Mouse (Mus musculus): ENCODE data around the gene Kmt2b. TPM values are rescaled to one million over a fixed set of nuclear protein-coding genes. Genes with fewer than 3 reads are reported as not detected.

The Kmt2b gene
- total RNA-seq, 1 experiment from 2014 or later: 24.9 TPM

- ATAC-seq (replicated peaks; ENCODE audit: low read depth, poor library complexity, severe bottlenecking): no peak
These were observed 15.9 kb upstream of the Kmt2b start for GRCm38 (mm10) chr7:30604424-30604823.

- no peak for ATAC-seq (replicated peaks; ENCODE audit: low read depth, poor library complexity, severe bottlenecking)
These were observed 14.1 kb upstream of the Kmt2b start for GRCm38 (mm10) chr7:30602583-30602982.

GRCm38 (mm10) chr7:30600651-30601050 is 12.1 kb upstream of the Kmt2b start:
- ATAC-seq (replicated peaks; ENCODE audit: low read depth, poor library complexity, severe bottlenecking): no peak

- ATAC-seq (replicated peaks; ENCODE audit: low read depth, poor library complexity, severe bottlenecking): peak; percentile 99
These were observed 11.4 kb upstream of the Kmt2b start for GRCm38 (mm10) chr7:30599933-30600353.

DNA sequence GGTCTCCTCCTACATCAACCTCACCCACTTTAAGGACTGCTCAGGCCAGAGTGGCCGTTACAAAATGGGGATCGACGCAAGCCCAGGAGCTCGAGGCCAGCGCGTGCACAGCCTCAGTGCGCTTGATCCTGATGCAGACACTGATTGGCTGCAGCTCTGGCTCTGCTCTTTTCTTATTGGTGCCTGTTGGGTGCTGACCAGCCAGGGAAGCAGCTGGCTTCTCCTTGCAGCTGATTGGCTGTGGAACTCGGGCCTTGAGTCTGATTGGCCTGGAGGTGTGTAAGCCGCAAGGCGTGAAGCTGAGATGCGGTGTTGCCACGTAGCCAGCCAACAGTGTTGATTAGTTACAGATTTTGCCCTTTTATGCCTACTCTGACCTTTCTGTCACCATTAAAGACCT is 10.3 kb upstream of the Kmt2b start, which contains the start of gene Zbtb32:
Gene Zbtb32, minus strand, starts transcription at position 124 of the 400 bp plus-strand sequence.
- no peak for ATAC-seq (replicated peaks; ENCODE audit: low read depth, poor library complexity, severe bottlenecking)

DNA sequence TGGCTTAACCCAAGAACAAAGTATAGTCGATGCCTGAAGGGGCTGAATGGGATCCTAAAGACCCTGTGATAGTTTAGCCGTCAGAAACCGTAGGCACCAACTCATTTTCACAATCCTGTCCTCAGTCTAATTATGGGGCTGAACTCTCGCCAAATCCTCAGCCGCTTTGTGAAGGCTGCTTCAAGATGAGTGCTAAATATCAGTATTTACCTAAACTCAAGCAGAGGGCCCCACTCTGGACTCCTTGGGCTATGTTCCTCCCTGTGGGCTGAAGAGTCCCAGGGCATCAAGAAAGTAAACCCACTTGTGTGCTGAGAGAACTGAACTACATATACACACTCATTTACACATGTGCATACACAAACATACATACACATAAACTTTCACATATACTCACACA is 8.3 kb upstream of the Kmt2b start:
- ATAC-seq (replicated peaks; ENCODE audit: low read depth, poor library complexity, severe bottlenecking): no peak

GRCm38 (mm10) chr7:30596093-30596492 is 7.6 kb upstream of the Kmt2b start:
- ATAC-seq (replicated peaks; ENCODE audit: low read depth, poor library complexity, severe bottlenecking): no peak

DNA sequence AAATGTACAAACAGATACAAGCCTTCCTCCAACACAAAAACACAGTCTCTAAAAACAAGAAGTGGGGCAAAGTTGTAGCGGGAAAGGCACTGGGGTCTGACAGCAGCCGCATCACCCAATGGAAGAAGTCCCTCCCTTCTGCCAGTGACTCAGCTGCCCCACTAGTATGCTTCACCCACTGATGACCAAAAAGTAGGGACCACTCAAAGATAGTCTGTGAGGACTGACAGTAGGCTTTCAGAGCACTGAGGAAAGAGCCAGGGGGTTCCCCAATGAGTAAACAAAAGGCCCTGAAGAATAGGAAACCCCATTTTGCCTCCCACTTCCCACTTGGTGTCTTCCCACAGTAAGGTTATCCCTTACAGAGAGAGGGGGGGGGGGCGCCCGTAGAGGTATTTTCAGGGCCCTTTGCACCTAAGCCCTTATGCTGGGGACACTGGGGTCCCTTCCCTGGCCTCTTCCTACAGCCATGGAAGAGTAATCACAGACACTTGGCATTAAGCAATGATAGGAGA is 6.0 kb upstream of the Kmt2b start:
- no peak for ATAC-seq (replicated peaks; ENCODE audit: low read depth, poor library complexity, severe bottlenecking)

GRCm38 (mm10) chr7:30593579-30594509 is 5.3 kb upstream of the Kmt2b start:
- ATAC-seq (replicated peaks; ENCODE audit: low read depth, poor library complexity, severe bottlenecking): no peak

DNA sequence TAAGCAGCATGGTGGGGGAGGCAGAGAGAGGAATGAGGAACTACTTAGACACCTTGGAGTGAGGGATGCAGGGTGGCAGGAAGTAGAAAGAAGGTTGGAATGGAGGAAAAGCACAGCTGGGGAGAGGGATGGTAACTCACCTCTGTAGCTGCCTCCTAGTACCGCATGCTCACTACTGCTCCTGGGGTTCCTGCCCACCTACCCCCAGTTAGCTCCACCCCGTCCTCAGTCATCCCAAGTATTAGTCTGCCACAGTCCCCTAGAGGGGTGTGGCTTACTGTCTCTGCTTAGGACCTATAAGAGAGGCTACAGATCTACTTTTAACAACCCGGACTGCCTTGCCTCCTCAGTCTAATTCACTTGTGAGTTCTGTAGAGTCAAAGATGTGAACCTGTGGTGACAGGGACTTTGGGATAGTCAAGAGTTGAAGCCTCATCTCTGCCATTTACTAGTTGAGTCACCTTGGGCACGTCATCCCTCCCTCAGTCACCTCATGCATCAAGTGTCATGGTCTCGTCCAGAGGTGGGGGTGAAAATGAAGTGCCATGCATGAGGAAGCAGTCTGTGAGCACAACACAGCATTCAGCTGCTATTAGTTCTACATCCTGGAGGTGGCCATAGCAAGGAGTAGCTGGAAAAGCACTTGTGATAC is 4.4 kb upstream of the Kmt2b start:
- no peak for ATAC-seq (replicated peaks; ENCODE audit: low read depth, poor library complexity, severe bottlenecking)

DNA sequence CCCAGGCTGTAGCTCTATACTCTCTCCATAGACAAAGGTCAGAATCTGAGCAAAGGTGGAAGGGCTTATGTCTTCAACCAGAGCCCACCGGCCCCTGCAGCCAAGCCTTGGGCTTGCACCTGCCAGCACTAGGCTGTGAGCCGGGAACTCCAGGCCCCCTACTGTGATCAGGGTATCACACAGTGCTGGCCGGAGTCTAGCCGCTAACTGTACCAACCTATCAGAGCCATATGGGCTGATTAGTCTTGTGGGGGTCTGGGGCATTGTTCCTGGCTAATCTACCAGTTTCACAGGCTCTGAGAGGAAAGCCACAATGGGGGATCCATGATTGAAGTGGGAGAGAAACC is 3.1 kb upstream of the Kmt2b start:
- no peak for ATAC-seq (replicated peaks; ENCODE audit: low read depth, poor library complexity, severe bottlenecking)

GRCm38 (mm10) chr7:30590927-30591604 is 2.5 kb upstream of the Kmt2b start:
- ATAC-seq (replicated peaks; ENCODE audit: low read depth, poor library complexity, severe bottlenecking): no peak

DNA sequence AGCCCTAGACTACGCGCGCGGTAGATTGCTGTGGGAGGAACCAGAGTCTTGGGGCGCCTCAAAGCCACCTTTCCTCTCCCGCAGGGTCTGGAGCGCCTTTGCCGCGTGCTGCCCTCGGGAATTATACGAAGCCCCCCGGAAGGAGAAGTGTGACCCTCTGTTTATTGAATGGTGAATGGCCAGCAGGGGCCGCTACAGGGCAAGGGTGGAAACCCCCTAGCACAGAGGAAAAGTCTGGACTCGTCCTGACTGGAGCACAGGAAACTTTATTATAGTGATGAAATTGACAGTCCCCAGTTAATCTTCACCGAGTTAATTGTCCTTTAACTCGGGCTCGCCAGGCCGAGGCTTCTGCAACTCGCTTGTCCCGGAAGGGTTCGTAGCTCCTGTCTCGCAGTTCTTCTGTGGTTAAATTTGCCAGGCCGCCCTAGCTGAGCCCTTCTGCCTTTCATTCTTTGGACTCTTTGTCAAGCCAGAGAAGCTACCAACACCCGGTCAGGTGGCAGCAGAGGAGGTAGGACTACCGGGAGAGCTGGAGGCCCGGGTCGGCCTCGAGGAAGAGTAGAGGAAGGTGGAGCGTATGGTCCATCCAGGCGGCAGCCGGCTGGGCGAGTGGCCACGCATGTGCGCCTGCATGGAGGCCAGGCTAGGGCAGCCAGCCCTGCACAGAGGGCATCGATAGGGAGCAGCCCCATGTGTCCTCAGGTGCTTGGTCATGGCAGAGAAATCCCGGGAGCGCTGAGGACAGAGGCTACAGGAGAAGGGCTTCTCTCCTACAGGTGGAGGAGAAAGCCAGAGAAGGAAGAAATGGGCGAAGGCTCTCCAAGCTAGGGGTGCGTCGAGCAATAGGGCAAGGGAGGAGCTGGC is 1.1 kb upstream of the Kmt2b start:
- peak; percentile 63 for ATAC-seq (replicated peaks; ENCODE audit: low read depth, poor library complexity, severe bottlenecking)

DNA sequence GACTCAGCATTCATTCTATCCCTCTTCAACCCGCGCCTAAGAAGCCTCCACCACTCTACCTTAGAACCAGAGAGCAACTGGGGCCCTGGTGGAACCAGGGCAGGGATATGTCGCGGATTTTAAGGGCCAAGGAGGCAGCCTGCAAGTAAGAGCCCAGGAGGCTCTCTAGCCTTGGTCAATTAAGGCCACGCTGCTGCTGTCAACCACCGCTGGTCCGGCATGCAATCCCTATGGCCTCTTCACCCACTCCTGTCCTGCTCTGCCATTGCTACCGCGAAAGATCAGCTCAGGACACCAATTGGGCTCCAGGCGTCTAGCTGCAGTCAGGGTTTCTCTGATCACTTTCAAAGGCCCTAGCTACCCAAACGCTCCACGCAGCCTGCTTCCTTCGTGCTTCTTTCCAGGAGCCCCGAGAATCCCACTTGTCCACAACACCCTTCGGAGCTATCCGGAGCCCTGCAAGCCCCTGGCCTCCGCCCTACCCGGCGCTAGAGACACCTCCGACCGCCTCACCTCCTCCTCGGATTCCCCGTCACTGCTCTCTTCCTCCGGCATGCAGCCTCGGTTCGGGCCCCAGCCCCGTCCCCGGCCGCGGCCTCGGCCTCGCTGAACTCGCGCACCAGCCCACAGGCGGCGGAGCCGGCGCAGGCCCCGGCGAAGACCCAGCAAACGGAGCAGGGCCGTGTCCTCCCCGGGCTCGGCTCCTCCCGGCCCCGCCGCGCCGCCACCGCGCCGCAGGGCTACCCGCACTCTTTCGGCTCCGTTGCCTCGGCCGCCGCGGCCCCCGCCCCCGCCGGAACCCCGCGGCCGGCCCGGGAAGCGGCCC is 471 bp downstream of the Kmt2b start:
- no peak for ATAC-seq (replicated peaks; ENCODE audit: low read depth, poor library complexity, severe bottlenecking)

- no peak for ATAC-seq (replicated peaks; ENCODE audit: low read depth, poor library complexity, severe bottlenecking)
These were observed 2.0 kb downstream of the Kmt2b start for GRCm38 (mm10) chr7:30586455-30587020.

DNA sequence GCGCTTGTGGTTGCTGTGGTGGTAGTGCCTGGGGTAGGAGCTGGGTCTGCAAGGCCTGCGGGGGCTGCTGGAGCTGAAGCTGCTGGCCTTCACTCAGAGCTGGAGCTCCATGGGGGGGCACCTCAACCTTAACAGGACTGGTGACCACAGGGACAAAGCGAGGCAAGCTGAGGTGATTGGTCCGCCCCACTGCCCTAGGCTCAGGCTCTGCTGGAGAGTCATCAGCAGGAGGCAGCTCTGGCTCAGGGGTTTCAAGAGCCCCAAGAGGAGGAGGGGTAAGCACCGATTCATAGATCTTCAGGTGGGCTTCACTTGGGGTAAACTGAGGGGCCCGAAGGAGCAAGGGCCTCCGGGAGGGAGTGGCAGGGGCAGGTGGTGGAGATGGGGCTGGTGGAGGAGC is 3.4 kb downstream of the Kmt2b start:
- no peak for ATAC-seq (replicated peaks; ENCODE audit: low read depth, poor library complexity, severe bottlenecking)

DNA sequence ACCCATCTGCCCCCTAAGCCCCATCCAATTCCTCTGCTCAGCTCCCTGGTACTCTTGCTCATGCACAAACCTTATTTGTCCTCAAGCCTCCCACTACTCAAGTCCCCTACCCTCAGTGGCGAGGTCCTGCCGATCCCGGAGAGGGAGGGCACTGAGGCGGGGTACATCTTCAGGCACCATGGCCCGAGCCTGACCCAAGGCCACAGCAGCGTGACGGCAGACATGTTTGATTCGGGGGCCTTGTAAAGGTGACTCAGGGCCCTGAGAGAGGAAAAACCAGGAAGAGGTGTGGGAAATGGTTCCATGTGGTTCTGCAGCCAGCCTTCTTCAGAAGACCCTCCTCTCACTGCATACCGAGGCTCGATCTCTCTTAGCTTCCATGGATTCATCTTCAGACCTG is 4.2 kb downstream of the Kmt2b start:
- no peak for ATAC-seq (replicated peaks; ENCODE audit: low read depth, poor library complexity, severe bottlenecking)

DNA sequence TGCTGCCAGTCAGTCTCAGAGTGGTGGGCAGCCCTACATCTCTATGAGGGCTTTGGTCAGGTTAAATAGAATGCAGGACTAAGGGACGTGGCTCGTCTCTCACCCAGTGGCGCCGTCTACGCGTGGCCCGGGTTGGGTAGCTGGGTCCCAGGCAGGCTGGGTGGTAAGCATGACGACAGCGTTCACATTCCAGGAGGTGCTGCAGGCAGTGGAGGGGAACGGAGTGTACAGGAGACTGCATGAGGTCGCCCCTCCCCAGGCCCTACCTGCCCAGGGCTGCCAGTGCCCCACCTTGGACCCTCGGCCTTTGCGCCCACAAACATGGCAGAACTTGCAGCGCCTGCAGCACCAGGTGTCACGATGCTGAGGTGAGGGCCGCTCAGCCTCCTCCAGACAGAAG is 7.0 kb downstream of the Kmt2b start:
- no peak for ATAC-seq (replicated peaks; ENCODE audit: low read depth, poor library complexity, severe bottlenecking)

DNA sequence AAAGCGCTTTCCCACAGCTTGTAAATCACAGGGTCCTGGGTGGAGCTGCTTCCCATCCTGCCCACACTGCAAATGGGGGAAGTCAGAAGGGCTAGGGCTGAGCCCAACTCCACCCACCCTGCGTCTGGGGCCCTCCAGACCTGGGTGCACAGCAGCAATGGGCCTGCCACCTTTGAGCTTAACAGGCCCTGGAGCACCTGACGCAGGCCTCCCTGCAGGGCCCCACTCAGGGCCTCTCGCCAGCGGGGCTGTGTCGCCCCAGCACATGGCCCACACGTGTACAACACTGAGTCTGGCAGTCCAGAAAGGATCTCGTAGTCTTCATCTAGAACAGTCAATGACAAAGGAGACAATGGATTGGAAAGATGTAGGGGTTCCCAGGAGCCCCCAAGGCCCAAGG is 8.6 kb downstream of the Kmt2b start:
- no peak for ATAC-seq (replicated peaks; ENCODE audit: low read depth, poor library complexity, severe bottlenecking)

All from common myeloid progenitor, adult 5-6 weeks (primary cell).